Mouse (Mus musculus) activated CD4-positive, CD25-positive, alpha-beta regulatory T cell, adult 4 months (primary cell): Measurements from ENCODE around the gene Gak. TPM values are rescaled to one million over a fixed set of nuclear protein-coding genes. Genes with fewer than 3 reads are reported as not detected.

Experiments used
- ATAC-seq: one replicate; pipeline ENCODE4 v1.8.0; 2017
- polyA plus RNA-seq, 2 experiments: library from polyadenylated mRNA; unstranded; fragments of 100-300 nt; shearing (Covaris generic); gene quantifications; one replicate each; pipeline ENCODE4 v1.2.1; 2017

The Gak gene
- polyA plus RNA-seq, 2 experiments from 2014 or later, result 66.0 to 73.0 TPM

GRCm38 (mm10) chr5:108581361-108581891 lies 48.1 kb downstream of the Gak start:
- no peak for ATAC-seq

GRCm38 (mm10) chr5:108573054-108573453 lies 56.5 kb downstream of the Gak start:
- ATAC-seq, result no peak

GRCm38 (mm10) chr5:108570991-108571390 lies 58.6 kb downstream of the Gak start:
- no peak for ATAC-seq

GRCm38 (mm10) chr5:108567104-108567503 lies 62.5 kb downstream of the Gak start:
- ATAC-seq, result no peak

- ATAC-seq, result no peak
These were observed 63.0 kb downstream of the Gak start for GRCm38 (mm10) chr5:108566523-108566922.

- ATAC-seq, result no peak
These were observed 64.2 kb downstream of the Gak start for GRCm38 (mm10) chr5:108565381-108565780.

- no peak for ATAC-seq
These were observed 65.2 kb downstream of the Gak start for GRCm38 (mm10) chr5:108564346-108564745.

- no peak for ATAC-seq
These were observed 67.1 kb downstream of the Gak start for GRCm38 (mm10) chr5:108562483-108562882.

- ATAC-seq, result no peak
These were observed 72.6 kb downstream of the Gak start for GRCm38 (mm10) chr5:108556986-108557385.

GRCm38 (mm10) chr5:108554041-108554440 lies 75.5 kb downstream of the Gak start:
- ATAC-seq, result no peak

- no peak for ATAC-seq
These were observed 79.4 kb downstream of the Gak start for GRCm38 (mm10) chr5:108550207-108550594.

- ATAC-seq, result no peak
These were observed 79.9 kb downstream of the Gak start, which contains the start of gene Cplx1 for GRCm38 (mm10) chr5:108549489-108550206. TSS of gene Cplx1 (minus strand) at chr5:108550024.

- ATAC-seq, result no peak
These were observed 80.4 kb downstream of the Gak start for GRCm38 (mm10) chr5:108549137-108549488.

GRCm38 (mm10) chr5:108547636-108548035 lies 81.9 kb downstream of the Gak start:
- ATAC-seq, result no peak

- no peak for ATAC-seq
These were observed 85.9 kb downstream of the Gak start for GRCm38 (mm10) chr5:108543516-108544291.

GRCm38 (mm10) chr5:108534188-108534587 lies 95.4 kb downstream of the Gak start:
- no peak for ATAC-seq

GRCm38 (mm10) chr5:108522597-108522996 lies 107.0 kb downstream of the Gak start:
- ATAC-seq, result no peak

- no peak for ATAC-seq
These were observed 107.7 kb downstream of the Gak start for GRCm38 (mm10) chr5:108521896-108522295.

GRCm38 (mm10) chr5:108521016-108521415 lies 108.5 kb downstream of the Gak start:
- no peak for ATAC-seq

- ATAC-seq, result no peak
These were observed 109.4 kb downstream of the Gak start for GRCm38 (mm10) chr5:108520153-108520552.
